Mouse (Mus musculus) liver, adult 2 months (tissue): ENCODE measurements at regions not wholly inside any gene's neighbourhood (a gene's known extent, or its start where the extent isn't known, plus 50 kb on each side); places are given as distances from the start of the nearest gene placed in this dataset.

ENCODE experiments used
- DNase-seq: peaks from one replicate; pipeline ENCODE4 v3.0.0-alpha.2; 2011; ENCODE audit warnings: low read depth, low spot score; ENCODE audit errors: extremely low read depth
- H3K27ac ChIP-seq: fragments of 200-500 bp; replicated peaks from 2 replicates; pipeline ENCODE4 v1.5.1; 2012; ENCODE audit warnings: low read depth, mild to moderate bottlenecking, control low read depth, inconsistent platforms, low read length; ENCODE audit not compliant: insufficient read depth
- H3K27me3 ChIP-seq: fragments of 200-500 bp; 2 replicates; pipeline ENCODE4 v1.6.1; 2012; ENCODE audit warnings: mild to moderate bottlenecking, moderate library complexity, low read length, inconsistent platforms; ENCODE audit not compliant: control insufficient read depth, insufficient read depth
- H3K36me3 ChIP-seq: fragments of 200-500 bp; 2 replicates; pipeline ENCODE4 v1.6.1; 2012; ENCODE audit warnings: low read length, inconsistent platforms; ENCODE audit not compliant: control insufficient read depth, insufficient read depth
- H3K4me1 ChIP-seq: fragments of 200-500 bp; 2 replicates; pipeline ENCODE4 v1.6.1; 2011; ENCODE audit warnings: low read length; ENCODE audit not compliant: control insufficient read depth, insufficient read depth
- H3K4me3 ChIP-seq: fragments of 200-500 bp; 2 replicates; pipeline ENCODE4 v1.5.1; 2011; ENCODE audit warnings: low read depth, mild to moderate bottlenecking, control low read depth, low read length, moderate library complexity; ENCODE audit not compliant: insufficient read depth
- H3K79me2 ChIP-seq: fragments of 200-500 bp; 2 replicates; pipeline ENCODE4 v1.6.1; 2012; ENCODE audit warnings: inconsistent platforms, mild to moderate bottlenecking, low read length, moderate library complexity; ENCODE audit not compliant: control insufficient read depth, insufficient read depth
- H3K9ac ChIP-seq: fragments of 200-500 bp; 2 replicates; pipeline ENCODE4 v1.6.1; 2012; ENCODE audit warnings: low read depth, mild to moderate bottlenecking, control low read depth, inconsistent platforms, low read length
- CTCF ChIP-seq: fragments of 200-500 bp; IDR thresholded peaks from 2 replicates; pipeline ENCODE4 v1.5.1; 2011; ENCODE audit warnings: low read depth, low read length, control low read depth
- POLR2A ChIP-seq: fragments of 200-500 bp; IDR thresholded peaks from 2 replicates; pipeline ENCODE4 v1.6.1; 2011; ENCODE audit warnings: low read length, control low read depth; ENCODE audit not compliant: insufficient read depth; ENCODE audit errors: extremely low read depth
- WGBS: fragments of 180-500 bp; shearing (Covaris S2); methylation state at CpG from one replicate; pipeline ENCODE4 v1.1.7; 2018; 5-methylcytosine and 5-hydroxymethylcytosine counted together

DNA sequence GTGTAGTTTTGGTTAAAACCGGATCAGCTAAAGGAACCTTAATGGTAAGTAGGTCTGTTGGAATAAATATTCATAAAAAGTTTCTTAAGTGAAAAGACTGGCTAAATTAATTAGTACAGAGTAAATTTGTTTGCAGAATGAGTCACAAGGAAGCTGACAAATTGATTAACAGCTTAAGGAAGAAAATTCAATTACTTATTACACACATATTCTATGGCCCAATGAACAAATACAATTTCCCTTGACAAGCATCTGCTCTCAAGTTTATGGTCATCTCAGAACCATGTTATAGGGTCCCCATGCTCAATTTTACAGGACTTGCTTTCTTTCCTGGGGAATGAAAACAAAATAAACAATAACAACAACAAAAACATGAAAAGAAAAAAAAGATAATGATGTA, 231.4 kb upstream of the Frg1 start:
- no peaks in the 10 kb centered on the region for H3K4me1 ChIP-seq
- H3K27ac ChIP-seq: no peak overlapping the region
- H3K79me2 ChIP-seq: no peaks in the 10 kb centered on the region
- DNase-seq: no peak
- 85% methylated on average over 1 of the region's 1 CpGs for WGBS
- no peak overlapping the region for H3K9ac ChIP-seq
- no peak for TF ChIP-seq POLR2A
- no peak for TF ChIP-seq CTCF
- no peaks in the 10 kb centered on the region for H3K36me3 ChIP-seq
- no peak overlapping the region for H3K4me3 ChIP-seq
- H3K27me3 ChIP-seq: no peaks in the 10 kb centered on the region

DNA sequence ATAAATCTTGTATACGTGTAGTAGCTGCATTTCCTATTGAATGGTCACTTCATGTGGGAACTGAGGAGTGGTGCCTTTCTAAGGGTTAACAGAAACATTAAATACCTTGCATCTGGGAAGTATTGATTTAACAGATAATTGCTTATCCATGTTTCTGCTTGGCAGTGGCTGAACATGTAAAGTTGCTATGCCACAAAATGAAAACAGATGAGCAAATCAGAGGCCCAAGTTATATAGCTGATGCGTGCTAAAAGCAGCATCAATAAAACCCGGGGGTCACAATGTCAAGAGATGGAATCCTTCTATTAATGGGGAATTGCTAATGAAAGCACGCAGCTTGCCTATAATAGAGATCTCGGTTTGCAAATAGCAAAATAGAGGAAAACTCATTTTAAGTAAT, 227.8 kb upstream of the Frg1 start:
- Histone ChIP-seq H3K27ac (no peak overlapping the region), H3K36me3 (no peaks in the 10 kb centered on the region), H3K4me3 (no peak overlapping the region), H3K9ac (no peak overlapping the region), H3K79me2 (no peaks in the 10 kb centered on the region), H3K4me1 (no peaks in the 10 kb centered on the region), H3K27me3 (no peaks in the 10 kb centered on the region)
- TF ChIP-seq POLR2A (no peak), CTCF (no peak)
- WGBS: 81% methylated on average over 5 of the region's 5 CpGs
- no peak for DNase-seq

DNA sequence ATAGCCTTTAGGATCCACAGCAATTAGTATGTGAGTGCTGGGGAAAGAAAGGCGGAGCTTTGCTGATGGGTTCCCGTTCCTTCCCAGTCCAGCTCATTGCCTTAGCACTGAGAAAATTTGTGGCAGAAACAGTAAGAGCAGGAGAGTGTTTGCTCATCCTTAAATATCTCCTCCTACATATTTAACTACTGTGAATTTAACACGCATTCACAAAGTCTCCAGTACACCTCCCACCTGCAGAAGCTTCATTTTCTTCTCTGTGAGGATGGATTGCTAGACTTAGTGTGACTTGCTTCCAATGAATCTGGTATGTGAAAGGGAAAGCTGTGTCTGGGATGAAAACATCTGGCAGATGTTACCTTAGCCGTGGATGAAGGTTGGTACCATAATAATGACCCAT, 207.0 kb upstream of the Frg1 start:
- TF ChIP-seq CTCF: no peak
- no peak for TF ChIP-seq POLR2A
- Histone ChIP-seq H3K79me2 (no peaks in the 10 kb centered on the region), H3K4me3 (no peak overlapping the region), H3K36me3 (no peaks in the 10 kb centered on the region), H3K27ac (no peak overlapping the region), H3K27me3 (no peaks in the 10 kb centered on the region), H3K9ac (no peak overlapping the region), H3K4me1 (no peaks in the 10 kb centered on the region)
- no peak for DNase-seq
- 83% methylated on average over 4 of the region's 4 CpGs for WGBS

DNA sequence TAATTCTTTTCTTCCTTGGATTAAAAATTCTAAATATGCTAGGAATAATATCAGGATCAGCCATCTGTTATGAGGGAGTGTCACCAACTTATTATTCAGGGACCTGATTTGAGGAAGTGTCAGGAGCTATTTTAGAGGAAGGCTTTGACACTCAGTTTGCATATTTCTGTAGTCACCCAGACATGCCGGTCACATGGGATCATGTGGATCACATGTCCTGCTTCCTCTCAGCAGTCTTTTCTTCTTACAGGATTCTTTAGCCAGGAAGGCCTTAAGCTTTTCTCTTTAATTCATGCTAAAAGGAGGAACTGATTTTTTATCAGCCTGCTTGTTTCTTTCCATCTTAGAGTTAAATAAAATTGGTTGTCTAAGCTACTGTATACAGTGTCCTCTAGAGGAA, 183.4 kb upstream of the Frg1 start:
- no peaks in the 10 kb centered on the region for H3K36me3 ChIP-seq
- WGBS: 89% methylated on average over 1 of the region's 1 CpGs
- TF ChIP-seq CTCF (no peak), POLR2A (no peak)
- DNase-seq: peak; percentile 24
- no peak overlapping the region for H3K27ac ChIP-seq
- H3K27me3 ChIP-seq: no peaks in the 10 kb centered on the region
- H3K4me3 ChIP-seq: no peak overlapping the region
- no peaks in the 10 kb centered on the region for H3K4me1 ChIP-seq
- H3K9ac ChIP-seq: no peak overlapping the region
- no peaks in the 10 kb centered on the region for H3K79me2 ChIP-seq

DNA sequence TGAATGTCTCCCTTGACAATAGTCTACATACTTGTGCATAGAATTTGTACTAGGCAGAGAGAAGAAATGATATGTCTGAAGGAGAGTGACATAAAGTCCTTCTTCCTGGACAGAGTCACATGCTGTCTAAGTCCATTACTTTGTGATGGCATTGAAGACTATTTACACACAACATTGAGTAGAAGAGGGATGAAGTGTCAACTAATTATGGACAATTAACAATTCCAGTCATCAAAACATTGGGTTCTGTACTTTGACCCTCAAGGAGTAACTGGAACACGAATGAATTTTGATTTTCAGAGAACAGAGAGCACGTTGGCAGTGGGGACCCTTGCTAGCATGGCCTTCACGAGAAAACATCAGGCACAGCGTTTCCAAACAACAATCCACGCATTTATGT, 177.6 kb upstream of the Frg1 start:
- WGBS: 73% methylated on average over 5 of the region's 5 CpGs
- TF ChIP-seq POLR2A (no peak), CTCF (no peak)

DNA sequence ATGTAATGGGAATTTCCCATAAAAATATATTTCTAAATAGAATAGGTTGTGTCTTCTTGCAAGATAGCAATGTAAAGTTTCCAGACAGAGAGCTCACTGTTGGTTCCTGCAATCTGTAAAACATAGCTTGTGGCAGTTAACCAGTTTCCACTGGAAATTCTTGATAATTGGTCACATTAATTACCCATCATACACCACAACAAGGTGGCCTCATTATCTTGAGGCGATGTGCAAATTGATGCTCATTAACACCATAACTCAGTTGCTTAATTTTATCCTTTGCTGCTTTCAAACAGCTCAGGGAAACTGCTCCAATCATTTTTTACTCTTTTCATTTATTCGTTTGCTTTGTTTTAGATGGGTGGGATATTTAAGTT, 176.8 kb upstream of the Frg1 start:
- WGBS: 64% methylated on average over 2 of the region's 2 CpGs
- DNase-seq: no peak
- H3K79me2 ChIP-seq: no peaks in the 10 kb centered on the region

More for the DNA sequence above, 177.6 kb upstream of the Frg1 start:
- Histone ChIP-seq H3K9ac (no peak overlapping the region), H3K27ac (no peak overlapping the region), H3K4me3 (no peak overlapping the region), H3K36me3 (no peaks in the 10 kb centered on the region), H3K4me1 (no peaks in the 10 kb centered on the region), H3K79me2 (no peaks in the 10 kb centered on the region), H3K27me3 (no peaks in the 10 kb centered on the region)
- no peak for DNase-seq

More for the DNA sequence above, 176.8 kb upstream of the Frg1 start:
- no peaks in the 10 kb centered on the region for H3K27me3 ChIP-seq
- H3K4me3 ChIP-seq: no peak overlapping the region
- no peaks in the 10 kb centered on the region for H3K4me1 ChIP-seq
- H3K36me3 ChIP-seq: no peaks in the 10 kb centered on the region
- TF ChIP-seq POLR2A (no peak), CTCF (no peak)
- no peak overlapping the region for H3K9ac ChIP-seq
- no peak overlapping the region for H3K27ac ChIP-seq
